Mouse (Mus musculus) CH12F3 (cell line): Measurements from ENCODE around the gene Dcst1.

Experiments
- in situ Hi-C: fragments of 300-500 bp; cut with MboI; formaldehyde crosslinking; loops from 2 replicates; pipeline ENCODE4 v1.14.3; 2020; ENCODE audit warnings: low sequenced_read_pairs

The Dcst1 gene

GRCm38 (mm10) chr3:89388901-89389740 lies 24.1 kb upstream of the Dcst1 start:
- in situ Hi-C loops: no loop called here

- in situ Hi-C loops: no loop called here
Observed at GRCm38 (mm10) chr3:89388134-89388881, 23.3 kb upstream of the Dcst1 start.

- in situ Hi-C loops: no loop called here
Observed at GRCm38 (mm10) chr3:89387632-89388031, 22.6 kb upstream of the Dcst1 start.

- in situ Hi-C loops: no loop called here
Observed at GRCm38 (mm10) chr3:89386438-89387420, 21.7 kb upstream of the Dcst1 start.

GRCm38 (mm10) chr3:89385451-89385850 lies 20.4 kb upstream of the Dcst1 start:
- in situ Hi-C loops: no loop called here

GRCm38 (mm10) chr3:89384331-89385076 lies 19.5 kb upstream of the Dcst1 start:
- in situ Hi-C loops: no loop called here

GRCm38 (mm10) chr3:89383651-89384255 lies 18.7 kb upstream of the Dcst1 start:
- in situ Hi-C loops: no loop called here

- in situ Hi-C loops: no loop called here
Observed at GRCm38 (mm10) chr3:89382950-89383349, 17.9 kb upstream of the Dcst1 start.

- in situ Hi-C loops: no loop called here
Observed at GRCm38 (mm10) chr3:89382033-89382882, 17.2 kb upstream of the Dcst1 start.

- in situ Hi-C loops: no loop called here
Observed at GRCm38 (mm10) chr3:89381233-89381632, 16.2 kb upstream of the Dcst1 start.

- in situ Hi-C loops: no loop called here
Observed at GRCm38 (mm10) chr3:89380711-89381110, 15.7 kb upstream of the Dcst1 start.

GRCm38 (mm10) chr3:89380291-89380690 lies 15.2 kb upstream of the Dcst1 start:
- in situ Hi-C loops: no loop called here

- in situ Hi-C loops: no loop called here
Observed at GRCm38 (mm10) chr3:89379388-89380131, 14.5 kb upstream of the Dcst1 start.

GRCm38 (mm10) chr3:89378394-89379067 lies 13.5 kb upstream of the Dcst1 start:
- in situ Hi-C loops: no loop called here

GRCm38 (mm10) chr3:89377831-89378230 lies 12.8 kb upstream of the Dcst1 start:
- in situ Hi-C loops: no loop called here

GRCm38 (mm10) chr3:89373581-89374231 lies 8.7 kb upstream of the Dcst1 start:
- in situ Hi-C loops: no loop called here

- in situ Hi-C loops: no loop called here
Observed at GRCm38 (mm10) chr3:89367338-89367737, 2.3 kb upstream of the Dcst1 start.
